Mouse (Mus musculus): Measurements from ENCODE around the gene Rec8.

Rec8 gene

GRCm38 (mm10) chr14:55641291-55641690 is 23.5 kb downstream of the Rec8 start:
- no peak for DNase-seq (ENCODE audit: low read depth)

- no peak for DNase-seq (ENCODE audit: low read depth)
Measured at GRCm38 (mm10) chr14:55642679-55643059, 24.8 kb downstream of the Rec8 start.

DNA sequence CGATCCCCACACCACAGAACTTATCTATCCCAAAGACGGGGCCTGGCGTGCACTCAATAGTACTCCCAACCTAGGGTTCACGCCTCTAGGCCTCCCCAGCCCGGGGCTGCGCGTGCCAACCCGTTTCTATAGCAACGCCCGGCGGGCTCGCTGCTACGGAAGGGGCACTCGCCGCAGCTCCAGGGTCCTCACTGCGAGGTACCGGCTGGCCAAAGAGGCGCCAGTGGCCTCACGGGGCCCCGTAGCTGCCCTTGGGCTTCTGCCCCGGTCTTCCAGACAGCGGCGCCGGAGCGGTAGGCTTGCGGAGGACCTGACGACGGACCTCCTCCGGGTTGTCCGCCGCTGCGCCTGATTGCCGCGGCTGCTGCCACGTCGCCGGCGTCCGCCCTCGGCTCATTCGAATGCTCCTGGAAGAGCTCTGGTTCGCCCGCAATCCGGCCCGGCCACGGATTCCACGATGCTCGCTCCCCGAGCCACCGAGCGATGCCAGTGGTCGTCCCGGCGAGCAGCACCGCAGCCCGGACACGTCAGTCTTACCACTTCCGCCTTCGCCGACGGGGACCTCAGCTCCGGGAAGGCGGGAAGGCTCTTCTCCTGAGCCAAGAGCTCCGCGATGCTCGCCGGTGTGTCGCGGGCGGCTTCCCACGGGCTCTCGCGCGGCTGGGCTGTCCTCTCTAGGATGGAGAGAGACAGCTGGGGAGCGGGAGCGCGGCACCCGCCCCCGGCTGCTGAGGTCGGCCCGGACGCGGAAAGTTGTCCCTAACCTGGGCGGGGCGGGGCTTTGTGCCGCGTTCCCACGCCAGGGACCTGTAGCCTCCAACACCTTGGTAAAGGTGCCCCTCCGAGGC is 25.4 kb downstream of the Rec8 start, which contains the start of gene Tm9sf1:
Gene Tm9sf1 (minus strand): TSS at position 747 of the 848 bp plus-strand sequence.
- peak; percentile 91 for DNase-seq (ENCODE audit: low read depth)

GRCm38 (mm10) chr14:55644261-55644888 is 26.5 kb downstream of the Rec8 start:
- peak; percentile 74 for DNase-seq (ENCODE audit: low read depth)

DNA sequence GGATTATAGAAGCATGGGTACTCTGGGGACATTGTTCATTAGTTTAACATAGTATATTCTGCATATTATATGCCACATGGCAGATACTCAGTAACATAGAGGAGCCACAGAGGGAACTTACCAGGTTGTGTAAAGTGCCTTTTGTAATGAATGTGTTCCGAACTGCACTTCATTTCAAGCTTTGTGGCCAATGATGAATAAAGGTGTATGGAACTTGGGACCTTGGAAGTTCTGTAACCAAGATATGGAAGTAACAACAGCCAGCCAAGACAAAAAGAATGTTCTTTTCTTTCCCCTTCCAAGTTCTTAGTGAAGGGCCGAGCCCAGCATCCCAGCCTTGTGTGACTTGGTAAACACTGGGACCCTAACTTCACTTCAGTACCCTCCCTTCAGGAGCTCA is 32.0 kb downstream of the Rec8 start, which contains the start of gene Tssk4:
Gene Tssk4 (plus strand): TSS at position 301 of the 400 bp plus-strand sequence.
- DNase-seq (ENCODE audit: low read depth): no peak

DNA sequence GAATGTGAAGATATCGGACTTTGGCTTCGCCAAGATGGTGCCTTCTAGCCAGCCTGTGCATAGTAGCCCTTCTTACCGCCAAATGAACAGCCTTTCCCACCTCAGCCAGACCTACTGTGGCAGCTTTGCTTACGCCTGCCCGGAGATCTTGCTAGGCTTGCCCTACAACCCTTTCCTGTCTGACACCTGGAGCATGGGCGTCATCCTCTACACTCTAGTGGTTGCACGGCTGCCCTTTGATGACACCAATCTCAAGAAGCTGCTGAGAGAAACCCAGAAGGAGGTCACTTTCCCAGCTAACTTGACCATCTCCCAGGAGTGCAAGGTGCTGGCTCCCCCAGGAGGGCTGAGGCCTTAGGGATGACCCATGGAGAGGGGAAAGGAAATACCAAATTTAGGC is 33.7 kb downstream of the Rec8 start:
- DNase-seq (ENCODE audit: low read depth): no peak

- DNase-seq (ENCODE audit: low read depth): no peak
Measured at GRCm38 (mm10) chr14:55656935-55657334, 39.1 kb downstream of the Rec8 start.

DNA sequence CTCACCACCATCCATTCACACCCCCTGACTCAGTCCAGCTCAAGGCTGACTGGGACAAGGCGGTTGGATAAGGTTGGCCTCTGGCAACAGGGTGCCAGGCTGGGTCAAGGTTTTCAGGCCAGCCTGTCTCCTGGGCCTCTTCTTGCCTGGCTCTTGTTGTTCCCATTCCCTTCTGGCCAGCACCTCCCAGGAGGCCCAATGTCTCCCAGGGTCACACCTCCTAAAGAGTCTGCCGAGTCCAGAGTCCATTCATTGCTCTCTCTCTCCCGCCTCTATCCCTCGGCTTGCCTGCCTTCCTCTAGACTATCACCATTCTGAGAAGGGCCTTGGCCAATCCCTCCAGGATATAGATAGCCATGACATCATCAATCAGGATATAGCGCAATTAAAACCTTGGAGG is 40.2 kb downstream of the Rec8 start:
- DNase-seq (ENCODE audit: low read depth): no peak

GRCm38 (mm10) chr14:55659960-55660573 is 42.2 kb downstream of the Rec8 start, which contains the start of gene Mdp1:
Gene Mdp1 (minus strand): TSS chr14:55660508.
- peak; percentile 87 for DNase-seq (ENCODE audit: low read depth)

GRCm38 (mm10) chr14:55660636-55661035 is 42.8 kb downstream of the Rec8 start:
- DNase-seq (ENCODE audit: low read depth): no peak

GRCm38 (mm10) chr14:55671486-55671832 is 53.6 kb downstream of the Rec8 start:
- DNase-seq (ENCODE audit: low read depth): no peak

- DNase-seq (ENCODE audit: low read depth): peak; percentile 97
Measured at GRCm38 (mm10) chr14:55671833-55672740, 54.2 kb downstream of the Rec8 start, which contains the start of the genes Gmpr2 and Nedd8. Gene Gmpr2 (plus strand): TSS chr14:55671941. Gene Nedd8 (minus strand): TSS chr14:55672124.

- DNase-seq (ENCODE audit: low read depth): no peak
Measured at GRCm38 (mm10) chr14:55672741-55673060, 54.9 kb downstream of the Rec8 start.
